Mouse (Mus musculus): Measurements from ENCODE around the gene Podxl. TPM values are rescaled to one million over a fixed set of nuclear protein-coding genes. Genes with fewer than 3 reads are reported as not detected.

Gene Podxl
- polyA plus RNA-seq, 1 experiment from 2014 or later, result 26.9 TPM

DNA sequence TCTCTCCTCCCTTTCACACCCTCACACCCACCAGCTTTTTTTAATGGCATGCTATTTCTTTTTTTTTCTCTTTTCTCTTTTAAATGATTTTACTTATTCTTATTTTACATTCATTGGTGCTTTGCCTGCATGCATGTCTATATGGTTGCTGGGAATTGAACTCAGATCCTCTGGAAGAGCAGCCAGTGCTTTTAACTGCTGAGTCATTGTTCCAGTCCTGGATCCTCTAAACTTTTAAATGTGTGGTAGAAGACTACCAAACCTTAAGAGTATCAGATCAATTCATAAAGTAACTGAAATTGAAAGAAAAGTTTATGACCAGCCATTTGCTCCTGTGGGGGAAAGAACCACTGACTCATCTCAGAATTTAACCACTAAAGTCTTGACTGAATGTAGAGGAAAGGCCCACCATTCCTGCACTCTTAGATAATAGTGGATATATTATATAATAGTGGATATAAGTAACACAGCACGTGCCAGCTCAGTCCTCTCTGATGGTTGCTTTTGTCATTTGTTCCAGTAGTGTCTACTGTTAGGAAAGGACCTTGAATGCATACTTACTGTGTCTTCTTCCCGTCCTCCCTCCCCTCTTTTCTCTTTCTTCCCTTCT is 68.6 kb downstream of the Podxl start:
- no peaks in the 10 kb centered on the region for H3K27me3 ChIP-seq (replicated peaks)
- H3K4me3 ChIP-seq (replicated peaks), result no peak overlapping the region
- no peak overlapping the region for H3K27ac ChIP-seq
- H3K9me3 ChIP-seq, result no peaks in the 10 kb centered on the region
- no peak for ATAC-seq (ENCODE audit: insufficient read depth, low FRiP score, low read depth)
- no peaks in the 10 kb centered on the region for H3K4me1 ChIP-seq
- no peak overlapping the region for H3K4me2 ChIP-seq
- 81% methylated on average over 2 of the region's 2 CpGs for WGBS
- H3K36me3 ChIP-seq, result peaks cover 10% of the 10 kb centered on the region
- no peak overlapping the region for H3K9ac ChIP-seq

DNA sequence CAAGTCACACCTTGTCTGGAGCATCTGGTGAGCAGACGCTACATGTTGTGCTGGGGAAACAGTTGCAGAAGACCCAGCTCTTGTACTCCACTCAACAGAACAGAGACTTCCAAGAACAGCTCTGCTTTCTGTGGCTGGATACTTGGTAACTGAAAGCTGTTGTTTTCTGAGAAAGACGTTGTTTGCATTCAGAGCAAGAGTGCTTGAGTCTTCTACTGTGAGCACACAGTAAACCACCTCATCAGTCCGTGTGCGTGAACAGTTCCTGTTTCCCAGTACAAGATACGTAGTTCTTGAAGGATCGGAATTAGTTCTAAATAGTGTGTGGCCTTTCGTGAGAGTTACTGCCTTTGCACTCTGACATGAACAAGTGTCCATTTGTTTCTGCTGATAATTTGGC is 73.8 kb downstream of the Podxl start:
- no peak overlapping the region for H3K27ac ChIP-seq
- no peaks in the 10 kb centered on the region for H3K27me3 ChIP-seq (replicated peaks)
- 95% methylated on average over 7 of the region's 7 CpGs for WGBS
- H3K4me1 ChIP-seq, result no peaks in the 10 kb centered on the region
- ATAC-seq (ENCODE audit: insufficient read depth, low FRiP score, low read depth), result no peak
- H3K9me3 ChIP-seq, result no peaks in the 10 kb centered on the region
- no peak overlapping the region for H3K4me2 ChIP-seq
- peaks cover 8% of the 10 kb centered on the region for H3K36me3 ChIP-seq
- H3K4me3 ChIP-seq (replicated peaks), result no peak overlapping the region
- H3K9ac ChIP-seq, result no peak overlapping the region

DNA sequence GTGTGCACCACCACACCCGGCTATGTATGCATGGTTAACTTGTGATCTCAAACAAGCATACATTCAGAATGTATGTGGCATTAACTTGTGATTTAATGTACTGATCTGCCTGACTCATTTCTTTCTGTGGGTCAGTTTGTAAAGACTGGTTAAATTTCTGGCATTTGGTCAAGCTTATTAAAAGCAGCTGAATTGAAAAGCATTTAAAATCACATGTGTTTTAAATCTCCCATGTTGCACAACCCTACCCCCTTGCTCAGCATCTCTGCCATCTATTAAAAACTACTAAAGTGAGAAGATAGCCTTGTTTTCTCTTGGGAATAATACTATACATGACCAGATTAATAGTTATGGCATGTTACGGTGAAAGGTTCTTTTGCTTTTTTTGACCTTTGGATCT is 77.2 kb downstream of the Podxl start:
- no peaks in the 10 kb centered on the region for H3K4me1 ChIP-seq
- H3K9ac ChIP-seq, result no peak overlapping the region
- H3K27ac ChIP-seq, result no peak overlapping the region
- no peak overlapping the region for H3K4me2 ChIP-seq
- ATAC-seq (ENCODE audit: insufficient read depth, low FRiP score, low read depth), result no peak
- no peaks in the 10 kb centered on the region for H3K27me3 ChIP-seq (replicated peaks)
- H3K4me3 ChIP-seq (replicated peaks), result no peak overlapping the region
- H3K36me3 ChIP-seq, result peaks cover 5% of the 10 kb centered on the region; the same call in 1 of the 2 replicates
- WGBS, result 93% methylated on average over 2 of the region's 2 CpGs
- H3K9me3 ChIP-seq, result no peaks in the 10 kb centered on the region

DNA sequence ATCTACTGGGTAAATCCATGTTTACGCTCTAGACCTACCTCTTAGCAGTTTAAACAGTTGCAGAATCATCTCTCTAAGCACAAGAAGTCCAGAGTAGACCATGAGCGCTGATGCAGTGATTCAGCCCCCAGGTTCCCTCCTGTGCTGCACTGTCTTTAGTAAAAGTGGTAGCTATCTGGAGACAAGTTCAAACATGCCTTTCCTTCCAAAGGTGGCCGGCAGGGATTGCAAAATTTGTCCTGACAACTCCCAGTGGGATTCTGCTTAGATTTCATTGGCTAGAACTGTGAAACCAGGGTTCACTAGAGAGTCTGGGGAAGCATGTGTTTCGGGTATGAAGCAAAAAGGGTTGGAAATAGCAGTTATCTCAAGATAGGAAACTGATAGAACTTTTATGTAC is 83.8 kb downstream of the Podxl start:
- Histone ChIP-seq H3K4me3 (replicated peaks) (no peak overlapping the region), H3K27ac (no peak overlapping the region), H3K9ac (no peak overlapping the region), H3K9me3 (no peaks in the 10 kb centered on the region), H3K4me1 (no peaks in the 10 kb centered on the region), H3K36me3 (peaks cover 14% of the 10 kb centered on the region; the same call in 1 of the 2 replicates), H3K27me3 (replicated peaks) (no peaks in the 10 kb centered on the region), H3K4me2 (no peak overlapping the region)
- WGBS, result 84% methylated on average over 4 of the region's 4 CpGs
- no peak for ATAC-seq (ENCODE audit: insufficient read depth, low FRiP score, low read depth)

DNA sequence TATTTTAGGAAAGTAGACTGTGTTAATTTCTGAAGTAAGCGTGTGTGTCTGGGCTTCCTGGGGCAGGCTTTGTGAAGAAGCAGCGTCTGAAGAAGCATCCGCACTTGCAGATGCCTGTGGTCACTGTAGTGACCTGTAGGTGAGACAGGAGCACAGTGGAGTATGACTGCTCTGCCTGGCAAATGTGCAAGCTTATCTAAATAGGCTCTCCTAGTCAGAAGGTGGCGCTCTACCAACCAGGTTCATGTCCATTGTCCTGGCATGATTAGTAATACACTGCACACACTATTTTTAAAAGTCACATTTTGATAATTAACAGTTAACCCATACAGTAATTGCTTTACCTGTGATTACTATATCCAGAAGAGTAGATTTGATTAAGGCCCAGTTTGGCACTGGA is 85.6 kb downstream of the Podxl start:
- no peak for ATAC-seq (ENCODE audit: insufficient read depth, low FRiP score, low read depth)
- no peaks in the 10 kb centered on the region for H3K27me3 ChIP-seq (replicated peaks)
- H3K4me1 ChIP-seq, result no peaks in the 10 kb centered on the region
- WGBS, result 77% methylated on average over 4 of the region's 4 CpGs
- H3K36me3 ChIP-seq, result peaks cover 22% of the 10 kb centered on the region
- no peak overlapping the region for H3K27ac ChIP-seq
- no peak overlapping the region for H3K9ac ChIP-seq
- H3K4me3 ChIP-seq (replicated peaks), result no peak overlapping the region
- no peaks in the 10 kb centered on the region for H3K9me3 ChIP-seq
- H3K4me2 ChIP-seq, result no peak overlapping the region

Other genes with a start within 250 kb of the Podxl start
- 165 and 178 TPM in 2 replicates for gene Mkln1, start 165.2 kb downstream of the Podxl start, polyA plus RNA-seq (2015; fragmentation: Nextera tagmentation; extraction: Ambion mirVana)

All from stomach, embryonic 15.5 days (tissue).